Mouse (Mus musculus) frontal cortex, adult (tissue): ENCODE results near the gene Camk1d.
A peak's percentile ranks its signal among the peaks of the same experiment; 100 is the strongest.

ENCODE experiments used
- ATAC-seq: cut with Nextera tagmentation; 2 replicates; pipeline ENCODE4 v1.9.2; 2017; ENCODE audit warnings: mild to moderate bottlenecking, moderate library complexity, mixed read lengths; ENCODE audit not compliant: low TSS enrichment

The Camk1d gene

DNA sequence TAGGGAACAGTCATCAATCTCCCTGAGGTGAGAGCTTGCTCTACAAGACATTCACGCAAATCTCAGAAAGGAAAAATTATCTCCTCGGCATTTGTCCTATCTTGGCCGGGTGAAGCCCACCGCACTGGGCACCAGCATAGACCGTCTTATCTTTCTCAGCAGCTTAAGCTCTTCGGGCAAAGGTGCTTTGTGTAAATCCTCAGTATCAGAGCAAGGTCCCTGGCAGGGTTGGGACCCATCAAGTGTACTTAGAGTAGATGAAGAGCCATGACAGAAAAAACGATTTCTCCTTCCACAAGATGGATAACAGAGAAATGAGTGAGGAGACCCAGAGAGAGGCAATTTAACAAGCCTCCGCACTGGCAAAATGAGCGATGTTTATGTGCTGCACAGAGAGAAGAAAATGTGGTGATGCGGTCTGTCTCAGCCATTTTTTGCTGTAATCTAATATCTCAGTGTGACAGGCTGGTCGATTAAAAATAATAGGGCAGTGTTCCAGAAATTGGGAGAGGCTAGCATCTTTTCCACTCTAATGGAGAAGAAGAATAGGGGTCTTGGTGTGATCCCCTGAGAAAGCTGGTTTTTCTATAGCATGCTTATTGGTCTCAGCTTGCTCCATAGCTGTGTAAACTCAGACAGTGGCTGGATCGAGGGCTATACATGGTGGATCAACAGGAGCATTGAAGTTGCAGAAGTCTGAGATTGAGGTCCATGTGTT lies 386.6 kb downstream of the Camk1d start:
- ATAC-seq, result no peak

DNA sequence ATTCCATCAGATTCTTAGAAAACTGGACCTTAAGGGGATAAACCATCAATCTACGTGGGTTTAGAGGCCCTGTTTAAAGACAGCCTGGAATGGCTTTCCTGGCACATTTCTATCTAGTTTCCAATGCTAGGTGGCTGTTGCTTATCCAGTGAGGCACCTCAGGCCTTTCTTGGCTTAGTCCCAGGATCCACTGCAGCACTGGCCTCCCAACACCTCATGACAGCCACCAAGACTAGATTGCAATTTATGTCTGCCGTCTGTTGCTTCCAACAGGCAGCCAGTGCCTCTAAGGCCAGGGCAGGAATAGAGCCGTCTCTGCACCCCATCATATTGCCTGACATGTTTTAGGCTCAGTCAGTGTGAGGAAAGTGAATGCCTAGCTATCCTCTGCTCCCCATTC lies 389.5 kb downstream of the Camk1d start:
- no peak for ATAC-seq

DNA sequence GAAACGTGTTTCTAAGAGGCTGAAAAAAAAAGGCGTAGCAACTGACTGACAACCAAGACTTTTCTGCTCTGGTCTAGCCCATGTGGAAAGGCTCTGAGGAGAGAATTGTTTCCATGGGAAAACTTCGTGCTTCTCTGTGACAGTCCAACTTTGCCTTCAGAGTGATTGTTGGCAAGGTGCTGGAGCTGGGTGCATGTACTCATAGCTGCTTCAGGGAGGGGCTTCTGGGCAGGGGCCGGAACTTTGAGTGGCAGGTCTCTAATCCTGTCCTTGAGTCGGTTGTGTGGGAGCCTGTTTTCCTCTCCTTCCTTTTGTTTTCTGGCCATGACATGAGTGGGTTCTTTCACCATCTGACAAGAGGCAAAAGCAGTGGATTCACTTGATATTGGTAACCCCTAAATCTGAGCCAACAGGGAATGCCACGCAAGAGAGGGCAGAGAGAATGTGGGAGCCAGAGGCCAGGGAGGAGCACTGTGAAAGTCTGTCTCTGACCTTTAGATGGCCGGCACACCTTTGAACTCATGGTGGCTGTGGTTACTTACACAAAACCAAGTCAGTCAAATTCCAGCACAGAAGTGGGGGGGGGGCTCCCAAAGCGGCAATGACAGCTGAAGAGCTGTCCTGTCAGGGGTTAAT lies 392.5 kb downstream of the Camk1d start:
- ATAC-seq, result no peak

DNA sequence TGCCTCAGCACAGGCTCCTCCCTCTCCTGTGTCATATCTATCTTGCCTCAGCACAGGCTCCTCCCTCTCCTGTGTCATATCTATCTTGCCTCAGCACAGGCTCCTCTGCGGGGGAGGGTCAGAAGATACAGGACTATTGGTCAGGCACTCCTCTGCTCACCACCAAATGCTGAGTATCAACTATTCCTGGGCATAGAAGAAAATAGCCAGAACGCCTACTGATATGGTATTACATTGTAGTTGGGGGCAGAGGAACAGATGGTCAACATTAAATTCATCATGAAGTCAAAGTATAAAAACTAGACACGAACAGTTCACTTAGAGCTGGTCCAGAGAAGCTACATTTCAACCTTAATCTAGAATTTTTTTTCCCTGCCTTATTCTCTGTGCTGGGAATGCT lies 395.2 kb downstream of the Camk1d start:
- ATAC-seq, result peak; percentile 45; the same call in 1 of the 2 replicates

DNA sequence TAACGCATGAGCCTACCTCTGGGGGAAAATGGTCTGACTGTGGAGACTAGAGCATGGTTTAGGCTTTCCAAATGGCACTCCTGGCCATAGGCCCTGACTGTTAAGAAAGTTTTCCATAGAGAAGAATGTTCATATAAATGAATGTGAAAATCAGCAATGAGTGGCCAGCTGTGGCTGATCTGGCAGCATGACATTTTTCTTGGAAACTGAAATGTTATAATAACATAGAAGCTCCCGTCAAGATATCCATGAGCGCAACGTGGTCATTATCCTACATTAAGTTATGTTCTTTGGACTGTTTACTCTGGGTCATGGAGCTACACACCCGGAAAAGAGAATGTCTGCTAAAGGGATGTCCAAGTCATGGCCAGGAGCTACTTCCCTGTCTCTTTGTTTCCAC lies 397.6 kb downstream of the Camk1d start:
- ATAC-seq, result no peak

DNA sequence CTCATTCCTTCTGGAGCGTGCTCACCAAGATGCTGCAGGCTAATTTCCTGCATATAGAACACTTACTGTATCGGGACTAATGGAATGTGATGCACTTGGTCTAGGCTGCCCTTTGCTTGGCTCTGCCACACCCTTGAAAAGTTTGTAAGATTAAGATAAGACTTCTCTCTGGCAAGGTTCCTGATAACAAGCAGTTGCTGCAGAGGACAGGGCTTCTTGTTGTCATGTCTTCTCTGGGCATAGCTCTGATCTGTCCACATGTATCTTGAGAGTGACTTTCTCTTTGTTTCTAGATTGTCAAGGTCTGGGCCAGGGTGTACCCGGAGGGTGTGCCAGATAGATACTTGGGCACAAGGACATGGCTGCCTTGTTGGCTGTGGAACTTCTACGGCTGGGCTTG lies 398.1 kb downstream of the Camk1d start:
- no peak for ATAC-seq

DNA sequence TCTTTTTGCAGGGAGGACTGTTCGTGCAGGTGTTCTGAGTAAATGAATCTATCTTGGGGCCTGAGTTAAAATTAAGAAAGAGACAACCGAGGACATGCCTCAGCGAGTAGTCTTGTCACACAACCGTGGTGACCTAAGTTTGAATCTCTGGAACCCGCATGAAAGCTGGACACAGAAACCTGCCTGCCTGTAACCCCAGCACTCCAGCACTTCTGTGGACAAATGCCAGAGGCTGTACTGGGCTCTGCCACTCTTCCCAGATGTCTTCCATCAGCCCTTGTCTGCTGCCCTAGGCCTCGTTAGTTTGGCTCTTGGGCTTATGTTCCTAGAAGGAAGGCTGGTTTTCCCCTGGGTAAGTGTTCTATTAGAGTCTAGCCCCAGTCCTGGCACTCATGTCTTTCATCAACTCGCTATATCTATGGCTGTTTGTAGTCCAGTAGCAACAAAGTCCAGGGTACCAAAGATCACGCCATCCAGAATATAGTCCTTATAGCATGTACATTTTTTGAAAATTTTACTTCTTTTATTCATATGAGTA lies 399.0 kb downstream of the Camk1d start:
- ATAC-seq, result no peak

DNA sequence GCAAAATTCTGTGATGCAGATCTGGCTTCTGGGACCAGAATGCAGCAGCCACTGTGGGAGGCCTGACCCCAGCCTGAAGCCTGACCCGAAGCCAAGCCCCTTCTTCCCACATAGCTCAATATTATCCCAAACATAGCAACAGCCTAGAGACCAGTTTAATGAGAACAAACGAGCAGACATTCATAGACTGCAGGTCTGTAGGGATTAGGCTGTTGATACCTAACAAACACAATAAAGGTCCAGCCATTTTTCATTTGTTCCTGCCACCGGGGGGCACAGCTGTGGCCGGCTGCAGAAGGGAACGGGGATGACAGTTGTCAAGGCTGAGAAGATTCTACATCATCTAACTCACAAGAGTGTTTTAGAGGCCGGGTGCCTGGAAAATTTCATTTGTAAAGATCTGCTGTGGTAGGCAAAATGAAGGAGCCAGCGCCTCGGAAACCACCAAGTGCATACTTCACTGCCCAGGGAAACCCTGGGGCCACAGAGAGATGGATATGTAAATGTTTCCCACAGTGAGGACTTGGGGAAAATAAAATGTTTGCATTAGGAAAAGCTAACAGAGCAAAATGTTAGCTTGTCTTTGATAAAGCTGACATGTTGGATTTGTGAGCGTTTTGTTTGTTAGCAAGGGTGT lies 399.7 kb downstream of the Camk1d start:
- no peak for ATAC-seq

DNA sequence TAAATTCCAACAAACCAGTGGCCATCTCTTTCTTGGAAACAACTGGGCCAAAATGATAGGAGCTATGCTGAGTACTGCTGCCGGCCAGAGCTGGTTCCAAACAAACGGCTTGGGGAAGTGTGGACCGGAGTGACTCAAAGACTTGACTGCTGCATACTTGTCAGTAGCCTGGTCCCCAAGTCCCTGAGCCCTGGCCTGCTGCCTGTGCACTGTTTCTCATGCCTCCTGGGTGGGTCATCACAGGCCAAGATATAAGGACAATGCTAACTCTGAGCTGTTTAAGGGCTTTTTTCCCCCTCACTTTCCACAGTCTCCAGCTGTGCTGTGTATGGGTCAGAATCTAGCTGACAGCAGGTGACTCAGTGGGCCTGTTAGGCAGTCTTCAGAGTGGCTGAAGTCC lies 409.2 kb downstream of the Camk1d start:
- ATAC-seq, result peak; percentile 38; the same call in 1 of the 2 replicates

DNA sequence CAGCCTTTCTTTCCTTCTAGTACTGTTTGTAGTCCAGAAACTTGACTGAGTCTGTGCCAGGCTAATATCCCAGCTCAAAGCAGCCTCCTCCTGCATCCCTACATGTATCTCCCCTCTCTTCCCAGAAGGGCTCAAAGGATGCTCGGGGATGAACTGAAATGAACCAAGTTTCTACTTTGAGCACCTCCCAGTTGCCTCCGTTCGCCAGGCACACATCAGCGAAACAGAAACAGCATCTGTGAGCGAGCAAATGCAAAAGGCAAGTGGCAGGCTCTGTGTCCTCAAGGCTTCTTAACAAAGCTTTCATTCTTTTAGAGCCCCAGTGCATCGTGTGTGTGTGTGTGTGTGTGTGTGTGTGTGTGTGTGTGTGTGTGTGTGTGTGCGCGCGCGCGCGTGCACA lies 409.9 kb downstream of the Camk1d start:
- ATAC-seq, result peak; percentile 78

DNA sequence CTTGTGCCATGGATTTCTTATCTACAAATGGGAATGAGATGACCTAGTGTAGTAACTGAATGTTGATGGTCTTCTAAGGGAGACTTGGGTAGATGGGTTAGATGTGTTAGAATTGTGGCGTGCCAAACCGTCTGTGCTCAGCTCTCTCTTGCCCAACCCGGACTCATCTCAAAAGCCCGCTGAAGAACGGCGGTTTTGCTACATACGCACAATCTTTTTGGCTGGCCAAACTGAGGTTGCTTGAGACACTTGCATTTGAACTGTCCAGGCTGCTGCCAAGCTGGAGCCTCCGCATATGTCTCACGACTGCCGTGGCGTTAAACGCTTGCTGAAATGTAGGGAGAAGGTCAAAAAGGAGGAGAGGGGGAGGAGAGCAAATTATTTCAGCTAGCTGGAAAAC lies 413.0 kb downstream of the Camk1d start:
- no peak for ATAC-seq

DNA sequence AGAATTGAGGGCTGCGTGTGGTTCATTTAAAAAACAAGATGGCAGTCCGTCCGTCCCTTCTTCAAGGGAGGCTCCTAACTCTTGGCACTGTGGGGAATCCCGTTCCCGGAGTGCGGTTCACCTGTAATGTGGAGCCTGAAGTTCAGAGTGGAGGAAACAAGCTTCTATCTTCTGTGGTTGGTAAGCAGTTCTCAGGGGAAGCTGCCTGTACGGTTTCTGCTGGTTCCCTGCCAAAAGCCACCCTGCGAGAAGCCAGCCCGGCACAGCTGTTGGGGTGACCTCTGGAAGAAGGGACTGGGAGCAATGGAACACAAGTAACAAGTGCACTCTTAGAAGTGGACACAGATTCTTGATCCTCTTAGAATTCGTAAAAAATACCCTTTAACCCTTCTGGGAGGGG lies 416.2 kb downstream of the Camk1d start:
- ATAC-seq, result no peak

DNA sequence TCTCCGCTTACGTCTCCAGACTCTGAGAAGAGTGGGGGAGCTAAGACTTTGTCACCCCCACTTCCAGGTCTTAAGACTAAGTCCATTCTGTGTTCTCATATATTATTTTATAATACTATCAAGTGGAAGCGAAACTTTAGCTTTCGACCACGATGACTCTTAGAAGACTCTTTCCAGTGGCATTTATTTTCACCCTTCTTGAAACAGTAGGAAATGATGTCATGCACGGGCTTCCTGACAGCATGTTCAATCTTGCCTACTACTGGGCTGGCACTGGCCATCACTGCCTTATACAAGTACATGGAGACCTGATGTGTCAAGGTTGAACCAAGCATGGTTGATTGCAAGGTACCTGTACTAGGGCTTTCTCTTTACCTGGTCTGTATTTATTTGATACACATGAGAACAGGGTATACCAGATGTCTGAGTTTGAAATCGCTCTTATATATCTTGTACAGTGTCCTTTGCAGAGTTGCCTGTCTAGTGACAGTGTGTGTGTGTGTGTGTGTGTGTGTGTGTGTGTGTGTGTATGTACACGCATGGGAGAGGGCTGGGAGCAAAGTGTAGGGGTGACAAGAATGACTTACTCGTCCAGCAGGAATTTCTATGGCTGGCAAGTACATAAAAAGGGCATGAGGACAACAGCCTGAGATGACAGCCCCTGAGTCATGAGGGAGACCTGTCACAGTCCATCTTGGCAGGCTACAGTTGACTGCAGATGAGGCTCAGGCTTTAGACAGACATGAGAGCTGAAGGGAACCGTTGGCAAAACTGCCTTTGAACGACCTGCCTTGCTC lies 417.4 kb downstream of the Camk1d start:
- no peak for ATAC-seq

DNA sequence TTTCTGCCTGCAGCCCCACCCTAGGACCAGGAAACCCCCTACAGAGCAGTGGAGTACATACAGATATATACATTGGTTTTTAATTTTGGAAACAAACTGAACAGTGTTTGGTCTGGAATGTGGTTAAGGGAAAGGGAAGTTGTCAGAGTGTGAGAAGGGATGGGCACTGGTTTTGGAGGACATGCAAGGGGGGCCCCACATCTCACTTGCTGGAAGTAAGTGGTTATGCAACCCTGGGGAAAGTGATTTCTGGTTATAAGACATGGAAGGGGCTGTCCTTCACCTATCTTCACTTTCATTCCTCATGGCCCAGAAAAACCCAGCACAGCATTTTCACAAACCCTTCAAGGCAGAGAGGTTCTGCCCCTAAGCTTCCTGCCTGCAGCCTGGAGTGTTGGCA lies 419.2 kb downstream of the Camk1d start:
- no peak for ATAC-seq

DNA sequence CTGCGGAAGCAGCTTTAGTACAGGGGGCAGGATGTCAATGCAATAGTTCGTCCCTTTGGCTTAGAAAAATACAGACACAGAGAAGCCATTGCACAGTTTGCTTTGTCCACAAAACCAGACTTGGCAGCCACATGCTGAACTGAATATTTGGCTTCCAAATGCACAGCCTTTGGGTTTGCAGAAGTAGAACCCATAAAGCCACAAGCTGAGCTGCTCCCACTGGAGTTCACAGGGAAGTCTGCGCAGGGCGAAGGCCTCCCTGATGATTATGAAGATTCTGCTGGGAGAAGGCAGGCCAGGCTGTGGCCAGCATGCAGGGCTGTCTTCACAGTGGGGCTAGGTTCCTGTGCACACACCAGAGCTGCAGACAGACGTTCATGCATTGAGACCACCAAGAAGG lies 419.9 kb downstream of the Camk1d start:
- ATAC-seq, result no peak

DNA sequence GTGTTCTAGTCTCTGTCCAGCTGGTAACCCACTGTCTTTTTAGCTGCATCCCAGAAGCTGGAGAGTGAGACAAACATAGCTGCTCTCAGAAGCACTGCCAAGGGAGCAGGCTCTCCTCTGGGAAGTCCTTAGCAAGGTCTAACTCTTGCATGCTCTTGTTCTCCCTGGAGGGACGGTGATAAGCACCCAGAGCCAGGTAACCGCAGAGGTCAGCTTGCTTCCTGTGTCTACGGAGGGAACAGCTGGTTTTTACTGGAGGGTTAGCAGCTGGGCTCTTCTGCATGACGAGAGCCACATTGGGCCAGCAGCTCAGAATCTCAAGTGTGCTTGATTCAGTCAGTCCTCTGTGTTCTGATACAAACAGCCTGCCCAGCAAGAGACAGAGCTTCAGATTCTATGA lies 425.7 kb downstream of the Camk1d start:
- ATAC-seq, result no peak

DNA sequence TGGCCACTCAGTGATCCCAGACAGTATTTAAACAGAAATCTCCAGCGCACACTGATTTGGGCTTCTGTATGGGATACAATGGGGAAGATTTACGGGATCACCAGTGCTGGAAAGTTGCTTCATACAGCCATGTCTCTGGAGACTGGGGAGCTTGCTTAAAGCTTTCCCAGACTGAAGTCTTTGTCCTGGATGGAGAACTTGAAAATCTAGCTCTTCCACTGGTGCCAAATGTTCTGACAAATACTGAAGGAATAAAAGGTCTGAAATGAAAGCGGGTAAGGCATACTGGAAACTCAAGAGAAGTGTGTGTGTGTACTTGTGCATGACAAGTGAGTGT lies 427.3 kb downstream of the Camk1d start:
- no peak for ATAC-seq

DNA sequence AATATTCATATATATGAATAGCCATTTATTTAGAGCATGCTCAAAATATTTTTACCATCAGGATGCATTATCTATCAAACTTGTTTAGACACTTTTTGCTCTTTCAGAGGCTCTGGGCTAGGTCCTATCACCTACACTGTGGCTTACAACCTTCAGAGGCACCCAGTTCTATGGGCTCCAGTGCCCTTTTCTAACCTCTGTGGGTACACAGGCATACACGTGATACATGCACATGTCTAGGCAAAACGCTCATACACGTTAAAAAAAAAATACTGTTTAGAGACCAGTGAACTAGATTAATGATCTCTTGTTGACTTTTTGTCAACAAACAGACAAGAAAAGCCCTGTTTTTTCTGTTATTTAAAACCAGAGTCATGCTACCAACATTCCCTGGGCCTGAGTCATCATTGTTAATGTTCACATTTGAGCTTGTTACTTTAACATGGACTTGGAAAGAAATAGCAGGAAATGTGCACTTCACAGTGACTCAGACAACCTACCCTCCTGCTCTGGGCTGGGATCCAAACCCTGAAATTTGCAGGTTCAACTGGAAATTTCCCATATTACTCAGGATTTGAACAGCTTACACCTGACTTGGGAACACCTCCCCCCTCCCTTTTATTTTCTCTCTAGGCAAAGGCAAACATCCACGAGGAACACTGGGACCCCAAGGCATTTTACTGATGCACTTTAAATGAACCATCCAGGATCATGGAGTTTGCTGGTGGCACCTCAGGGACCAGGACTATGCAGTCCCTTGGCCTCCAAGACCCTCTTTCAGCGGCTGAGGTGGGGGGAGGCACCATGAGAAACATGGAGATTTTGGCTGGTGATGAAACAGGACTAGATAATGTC lies 427.9 kb downstream of the Camk1d start:
- ATAC-seq, result no peak; the same call in 1 of the 2 replicates

DNA sequence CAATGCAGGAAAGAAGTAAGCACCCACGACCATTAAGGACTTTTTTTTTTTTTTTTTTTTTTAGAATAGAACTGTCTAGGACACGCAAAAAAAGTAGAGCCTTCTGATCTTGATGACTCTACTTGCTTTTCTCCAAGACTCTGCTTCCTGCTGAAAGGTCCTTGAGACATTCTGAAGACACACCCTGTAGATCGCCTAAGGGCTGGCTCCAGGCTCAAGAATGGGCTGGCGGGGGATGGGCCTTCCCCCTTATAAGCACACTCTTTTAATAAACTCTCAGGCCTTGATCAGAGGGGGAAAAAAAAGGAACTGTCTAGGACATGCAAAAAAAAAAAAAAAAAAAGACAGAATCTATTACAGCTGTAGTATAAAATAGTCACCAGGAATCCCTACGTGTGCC lies 430.0 kb downstream of the Camk1d start:
- ATAC-seq, result no peak

DNA sequence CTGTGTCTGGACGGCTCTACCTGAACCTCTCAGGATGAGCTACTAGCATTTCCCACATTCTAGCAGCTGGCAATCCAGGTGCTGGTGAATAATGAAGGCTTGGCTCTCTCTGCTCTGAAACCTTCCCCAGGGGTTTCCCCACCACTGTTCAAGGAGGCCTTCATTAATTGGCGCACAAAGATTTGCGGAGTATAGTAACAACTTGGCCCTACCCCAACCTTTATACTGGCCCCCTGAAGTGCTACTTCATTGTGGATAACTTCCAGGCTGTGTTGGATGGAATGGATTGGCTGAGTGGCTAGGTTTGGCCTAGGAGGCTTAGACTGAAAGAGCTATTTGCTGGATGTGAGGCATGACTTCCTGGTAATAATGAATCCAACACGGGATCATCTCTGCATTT lies 431.7 kb downstream of the Camk1d start:
- no peak for ATAC-seq

DNA sequence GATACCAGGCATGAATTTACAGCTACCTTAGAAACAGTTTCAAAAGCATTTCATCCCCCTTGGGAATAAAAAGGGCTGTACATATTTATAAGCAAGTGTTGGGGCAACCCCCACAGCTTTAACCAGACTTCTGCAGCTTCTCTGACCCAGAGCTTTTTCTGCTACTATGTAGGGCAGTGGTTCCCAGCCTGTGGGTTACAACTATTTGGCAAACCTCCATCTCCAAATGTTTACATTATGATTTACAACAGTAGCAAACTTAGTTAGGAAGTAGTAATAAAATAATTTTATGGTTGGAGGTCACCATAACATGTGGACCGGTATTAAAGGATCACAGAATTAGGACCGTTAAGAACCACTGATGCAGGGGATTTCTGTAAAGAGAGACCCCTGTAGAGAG lies 446.3 kb downstream of the Camk1d start:
- no peak for ATAC-seq
